Mouse (Mus musculus) cerebellum, adult 9-11 months (tissue): ENCODE results near the gene Cep290.
"Not testable (repeated sequence)": the region's sequence is repeated elsewhere in the genome, so short reads cannot be mapped to it uniquely, and the experiment has no call there.

Source experiments
- DNase-seq: peaks from one replicate; pipeline ENCODE4 v3.0.0; 2022

The Cep290 gene

GRCm38 (mm10) chr10:100487097-100487978 is at the start of gene Cep290, which contains the start of gene Tmtc3:
Gene Cep290, plus strand, starts transcription at chr10:100487558.
Gene Tmtc3, minus strand, starts transcription at chr10:100487350.
- DNase-seq: peak; percentile 97

GRCm38 (mm10) chr10:100449394-100449793 is 38.0 kb upstream of the Cep290 start:
- no peak for DNase-seq

GRCm38 (mm10) chr10:100460515-100460914 is 26.8 kb upstream of the Cep290 start:
- DNase-seq: no peak

- no peak for DNase-seq
Observed at GRCm38 (mm10) chr10:100475040-100475439, 12.3 kb upstream of the Cep290 start.

- no peak for DNase-seq
Observed at GRCm38 (mm10) chr10:100479538-100479937, 7.8 kb upstream of the Cep290 start.

- no peak for DNase-seq
Observed at GRCm38 (mm10) chr10:100486701-100487096, 659 bp upstream of the Cep290 start.

GRCm38 (mm10) chr10:100491916-100492315 is 4.6 kb downstream of the Cep290 start:
- DNase-seq: no peak

- DNase-seq: no peak
Observed at GRCm38 (mm10) chr10:100498309-100498708, 11.0 kb downstream of the Cep290 start.

- no peak for DNase-seq
Observed at GRCm38 (mm10) chr10:100508170-100508569, 20.8 kb downstream of the Cep290 start.

- DNase-seq: no peak
Observed at GRCm38 (mm10) chr10:100521617-100522016, 34.3 kb downstream of the Cep290 start.

GRCm38 (mm10) chr10:100522330-100522729 is 35.0 kb downstream of the Cep290 start:
- no peak for DNase-seq

- no peak for DNase-seq
Observed at GRCm38 (mm10) chr10:100524499-100525390, 37.4 kb downstream of the Cep290 start.

- no peak for DNase-seq
Observed at GRCm38 (mm10) chr10:100556566-100557175, 69.3 kb downstream of the Cep290 start.

- not testable (repeated sequence) for DNase-seq
Observed at GRCm38 (mm10) chr10:100560194-100560883, 73.0 kb downstream of the Cep290 start.

- DNase-seq: no peak
Observed at GRCm38 (mm10) chr10:100564112-100564511, 76.8 kb downstream of the Cep290 start.

- DNase-seq: no peak
Observed at GRCm38 (mm10) chr10:100571707-100572106, 84.3 kb downstream of the Cep290 start.

- no peak for DNase-seq
Observed at GRCm38 (mm10) chr10:100574505-100575149, 87.3 kb downstream of the Cep290 start.

- no peak for DNase-seq
Observed at GRCm38 (mm10) chr10:100575294-100575693, 87.9 kb downstream of the Cep290 start.

GRCm38 (mm10) chr10:100584178-100584577 is 96.8 kb downstream of the Cep290 start:
- no peak for DNase-seq

- DNase-seq: no peak
Observed at GRCm38 (mm10) chr10:100588524-100588923, 101.2 kb downstream of the Cep290 start.

- peak; percentile 93 for DNase-seq
Observed at GRCm38 (mm10) chr10:100588932-100589388, 101.6 kb downstream of the Cep290 start.

- no peak for DNase-seq
Observed at GRCm38 (mm10) chr10:100590323-100590722, 103.0 kb downstream of the Cep290 start, which contains the start of the genes 4930430F08Rik and 1700017N19Rik. Gene 4930430F08Rik, minus strand, starts transcription at chr10:100590423. Gene 1700017N19Rik, plus strand, starts transcription at chr10:100590484.
